Mouse (Mus musculus): ENCODE measurements around the gene Fads2. TPM values are rescaled to one million over a fixed set of nuclear protein-coding genes. Genes with fewer than 3 reads are reported as not detected.

Gene Fads2
- total and polyA plus RNA-seq, 3 experiments: 55.2 to 119 TPM; not detected in 1

DNA sequence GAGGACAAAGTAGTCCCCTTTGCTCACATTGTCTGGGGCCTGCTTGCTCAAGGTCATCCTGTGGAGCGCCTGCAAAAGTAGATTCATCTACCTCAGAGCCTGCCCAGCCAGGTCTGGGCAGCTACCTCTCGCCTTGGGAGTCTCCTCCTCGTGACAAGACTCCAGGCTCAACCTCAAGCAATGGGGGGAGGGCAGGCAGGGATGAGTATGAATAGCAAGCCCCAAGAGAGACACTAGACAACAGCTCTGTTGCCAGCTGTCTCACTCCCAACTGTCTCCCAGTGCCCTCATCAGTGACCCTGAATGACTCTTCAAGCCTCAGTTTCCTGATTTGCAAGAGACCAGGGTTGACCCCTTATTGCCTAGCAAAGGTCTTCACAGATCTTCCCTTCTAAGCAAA lies 88.2 kb downstream of the Fads2 start:
- no peaks in the 10 kb centered on the region for H3K9me3 ChIP-seq (replicated peaks; ENCODE audit: insufficient read depth, low read length)
- H3K27me3 ChIP-seq (ENCODE audit: control insufficient read depth in 1 of 2, insufficient read depth in 2 of 2, low read length in 2 of 2): no peaks in the 10 kb centered on the region
- H3K79me2 ChIP-seq (ENCODE audit: control insufficient read depth, insufficient read depth, low read length, poor library complexity): no peaks in the 10 kb centered on the region
- H3K4me3 ChIP-seq (ENCODE audit: control insufficient read depth in 1 of 2, insufficient read depth in 1 of 2, low read depth in 2 of 2, low read length in 2 of 2): no peak overlapping the region
- peaks cover 0 to 18% of the 10 kb centered on the region in 2 experiments; a peak in 2 of 4 replicates for H3K36me3 ChIP-seq (ENCODE audit: control insufficient read depth in 1 of 2, insufficient read depth in 2 of 2, low read length in 2 of 2)
- TF ChIP-seq MAX (IDR thresholded peaks at IDR 0.05; ENCODE audit: low read length) (no peak), HCFC1 (IDR thresholded peaks at IDR 0.05; ENCODE audit: low read depth, low read length) (no peak), MAZ (IDR thresholded peaks at IDR 0.05; ENCODE audit: low read depth, low read length) (no peak), SIN3A (IDR thresholded peaks at IDR 0.05; ENCODE audit: low read length) (no peak), POLR2A (IDR thresholded peaks at IDR 0.05; ENCODE audit: control insufficient read depth in 1 of 2, insufficient read depth in 1 of 2, low read depth in 1 of 2, low read length in 2 of 2, poor library complexity in 1 of 2) (no peak), MAFK (IDR thresholded peaks at IDR 0.05; ENCODE audit: borderline replicate concordance, low read depth, low read length) (no peak), GABPA (IDR thresholded peaks at IDR 0.05; ENCODE audit: low read depth, low read length) (no peak), USF1 (IDR thresholded peaks at IDR 0.05; ENCODE audit: low read depth, low read length) (no peak), SMC3 (IDR thresholded peaks at IDR 0.05; ENCODE audit: low read depth, low read length) (no peak), ZNF384 (IDR thresholded peaks at IDR 0.05; ENCODE audit: low read depth, low read length) (no peak), UBTF (IDR thresholded peaks at IDR 0.05; ENCODE audit: borderline replicate concordance, insufficient read depth, low read depth, low read length) (no peak), ZMIZ1 (IDR thresholded peaks at IDR 0.05; ENCODE audit: low read depth, low read length) (no peak), USF2 (IDR thresholded peaks at IDR 0.05; ENCODE audit: borderline replicate concordance in 1 of 2, insufficient read depth in 1 of 2, low read depth in 1 of 2, low read length in 2 of 2) (no peak), BHLHE40 (IDR thresholded peaks at IDR 0.05; ENCODE audit: borderline replicate concordance, low read depth, low read length) (no peak), POLR2AphosphoS5 (IDR thresholded peaks at IDR 0.05; ENCODE audit: borderline replicate concordance, low read depth, low read length) (no peak), MEF2A (IDR thresholded peaks at IDR 0.05; ENCODE audit: extremely low read depth, insufficient replicate concordance, low read depth, low read length, poor library complexity, severe bottlenecking) (no peak), CHD1 (IDR thresholded peaks at IDR 0.05; ENCODE audit: low read depth, low read length) (no peak)
- no peak overlapping the region for H3K27ac ChIP-seq (ENCODE audit: control insufficient read depth, low read depth, low read length)
- peaks cover 2 to 31% of the 10 kb centered on the region in 2 experiments; a peak in 3 of 4 replicates for H3K4me1 ChIP-seq (ENCODE audit: control insufficient read depth in 1 of 2, insufficient read depth in 2 of 2, low read length in 2 of 2)
- no peak overlapping the region for H3K9ac ChIP-seq (ENCODE audit: control insufficient read depth, low read depth, low read length, poor library complexity, severe bottlenecking)
- DNase-seq (ENCODE audit: low read depth, low spot score): no peak

- Histone ChIP-seq H3K36me3 (ENCODE audit: control insufficient read depth in 1 of 2, insufficient read depth in 2 of 2, low read length in 2 of 2) (peaks cover 0 to 17% of the 10 kb centered on the region in 2 experiments; a peak in 2 of 4 replicates), H3K27ac (ENCODE audit: control insufficient read depth, low read depth, low read length) (no peak overlapping the region), H3K9me3 (replicated peaks; ENCODE audit: insufficient read depth, low read length) (no peaks in the 10 kb centered on the region), H3K27me3 (ENCODE audit: control insufficient read depth in 1 of 2, insufficient read depth in 2 of 2, low read length in 2 of 2) (peaks cover 0 to 2% of the 10 kb centered on the region in 2 experiments; a peak in 1 of 4 replicates), H3K9ac (ENCODE audit: control insufficient read depth, low read depth, low read length, poor library complexity, severe bottlenecking) (no peak overlapping the region), H3K4me1 (ENCODE audit: control insufficient read depth in 1 of 2, insufficient read depth in 2 of 2, low read length in 2 of 2) (peaks cover 2 to 29% of the 10 kb centered on the region in 2 experiments; a peak in 3 of 4 replicates), H3K4me3 (ENCODE audit: control insufficient read depth in 1 of 2, insufficient read depth in 1 of 2, low read depth in 2 of 2, low read length in 2 of 2) (no peak overlapping the region), H3K79me2 (ENCODE audit: control insufficient read depth, insufficient read depth, low read length, poor library complexity) (no peaks in the 10 kb centered on the region)
- DNase-seq (ENCODE audit: low read depth, low spot score): no peak
- no peak for TF ChIP-seq TAL1 (IDR thresholded peaks at IDR 0.05; ENCODE audit: low read length)
- no peak for TF ChIP-seq NELFE (IDR thresholded peaks at IDR 0.05; ENCODE audit: low read depth, low read length)
- TF ChIP-seq POLR2AphosphoS2 (IDR thresholded peaks at IDR 0.05; ENCODE audit: low read length): no peak
- TF ChIP-seq ELF1 (IDR thresholded peaks at IDR 0.05; ENCODE audit: low read depth, low read length): no peak
- no peak for TF ChIP-seq MYB (IDR thresholded peaks at IDR 0.05; ENCODE audit: low read depth, low read length)
- no peak for TF ChIP-seq MAZ (IDR thresholded peaks at IDR 0.05; ENCODE audit: low read depth, low read length)
- TF ChIP-seq MYC (IDR thresholded peaks at IDR 0.05; ENCODE audit: low read depth, low read length): no peak
- TF ChIP-seq E2F4 (IDR thresholded peaks at IDR 0.05; ENCODE audit: borderline replicate concordance, low read depth, low read length): no peak
- TF ChIP-seq ZMIZ1 (IDR thresholded peaks at IDR 0.05; ENCODE audit: low read depth, low read length): no peak
- no peak for TF ChIP-seq KAT2A (conservative IDR thresholded peaks at IDR 0.05; ENCODE audit: low read depth, low read length)
- no peak for TF ChIP-seq TBP (IDR thresholded peaks at IDR 0.05; ENCODE audit: low read depth, low read length)
- TF ChIP-seq USF1 (IDR thresholded peaks at IDR 0.05; ENCODE audit: low read depth, low read length): no peak
- TF ChIP-seq CTCF (IDR thresholded peaks at IDR 0.05 in 2 of 3, conservative IDR thresholded peaks at IDR 0.05 in 1 of 3; ENCODE audit: control insufficient read depth in 1 of 3, insufficient read depth in 1 of 3, low read depth in 2 of 3, low read length in 3 of 3, poor library complexity in 1 of 3, severe bottlenecking in 1 of 3): no peak
- no peak for TF ChIP-seq POLR2A (IDR thresholded peaks at IDR 0.05; ENCODE audit: control insufficient read depth in 1 of 2, insufficient read depth in 1 of 2, low read depth in 1 of 2, low read length in 2 of 2, poor library complexity in 1 of 2)
- no peak for TF ChIP-seq BHLHE40 (IDR thresholded peaks at IDR 0.05; ENCODE audit: borderline replicate concordance, low read depth, low read length)
- no peak for TF ChIP-seq JUND (IDR thresholded peaks at IDR 0.05; ENCODE audit: low read depth, low read length)
- no peak for TF ChIP-seq NRF1 (IDR thresholded peaks at IDR 0.05; ENCODE audit: insufficient read depth, low read depth, low read length, poor library complexity, severe bottlenecking)
- TF ChIP-seq RAD21 (IDR thresholded peaks at IDR 0.05; ENCODE audit: low read depth, low read length): no peak
Measured at GRCm38 (mm10) chr19:10012827-10013278, 88.7 kb downstream of the Fads2 start.
